Mouse (Mus musculus) heart, adult 2 months (tissue): ENCODE results near the gene Aqp12.

Source experiments
- CTCF ChIP-seq: fragments of 200-600 bp; IDR thresholded peaks from 2 replicates; pipeline ENCODE4 v1.8.1; 2022; ENCODE audit warnings: antibody characterized with exemption, mild to moderate bottlenecking, moderate library complexity
- EP300 ChIP-seq: fragments of 200-500 bp; IDR thresholded peaks from 2 replicates; pipeline ENCODE4 v1.6.1; 2011; ENCODE audit warnings: low read depth, low read length, control low read depth; ENCODE audit not compliant: insufficient read depth

DNA sequence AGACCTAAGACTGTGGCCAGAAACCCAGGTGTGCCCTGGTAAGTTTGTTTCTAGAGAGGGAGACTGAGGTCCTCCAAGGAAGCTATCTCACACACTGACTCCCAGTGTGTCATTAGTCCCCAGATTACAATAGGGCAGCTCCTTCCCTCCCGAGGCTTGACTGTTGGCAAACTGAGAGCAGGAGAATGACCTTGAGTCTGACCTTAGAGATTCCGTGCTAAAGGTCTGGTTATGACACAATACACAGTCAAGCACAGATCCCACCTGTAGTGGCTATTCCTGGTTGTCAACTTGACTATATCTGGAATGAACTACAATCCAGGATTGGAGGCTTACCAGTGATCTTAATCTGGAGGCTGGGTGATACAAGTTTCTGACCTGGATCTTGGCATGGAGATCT lies 23.9 kb downstream of the Aqp12 start:
- TF ChIP-seq EP300 = no peak
- no peak for TF ChIP-seq CTCF
